Mouse (Mus musculus): ENCODE data around the gene Tspo. TPM values are rescaled to one million over a fixed set of nuclear protein-coding genes. Genes with fewer than 3 reads are reported as not detected.

The Tspo gene
- polyA plus RNA-seq, 1 experiment from 2014 or later: 13.1 TPM

- H3K27ac ChIP-seq: no peak overlapping the region
- no peak overlapping the region for H3K4me2 ChIP-seq
- H3K27me3 ChIP-seq: no peaks in the 10 kb centered on the region
- H3K4me1 ChIP-seq (replicated peaks): no peaks in the 10 kb centered on the region
- H3K4me3 ChIP-seq: no peak overlapping the region
- no peak overlapping the region for H3K9ac ChIP-seq
- peaks cover 64% of the 10 kb centered on the region for H3K36me3 ChIP-seq
- H3K9me3 ChIP-seq: no peaks in the 10 kb centered on the region
- no peak for ATAC-seq (ENCODE audit: low FRiP score)
- WGBS: 94% methylated on average over 3 of the region's 3 CpGs
Observed at GRCm38 (mm10) chr15:83615245-83615644, 51.9 kb downstream of the Tspo start.

Small RNA genes within 50 kb of the gene (microRNA-seq; reads per million reads assigned to microRNA genes)
- gene Gm24575: not detected

Other genes with a start within 250 kb of the Tspo start
- gene Arfgap3, start 213.3 kb upstream of the Tspo start, polyA plus RNA-seq (2015; fragmentation: Nextera tagmentation; extraction: Ambion mirVana): 43.8 and 46.7 TPM in 2 replicates
- 27.8 and 29.5 TPM in 2 replicates for gene Pacsin2, start 99.0 kb upstream of the Tspo start, polyA plus RNA-seq (2015; fragmentation: Nextera tagmentation; extraction: Ambion mirVana)
- gene Ttll1, start 52.7 kb upstream of the Tspo start, polyA plus RNA-seq (2015; fragmentation: Nextera tagmentation; extraction: Ambion mirVana): 112 and 113 TPM in 2 replicates
- gene Bik, start 36.7 kb upstream of the Tspo start, polyA plus RNA-seq (2015; fragmentation: Nextera tagmentation; extraction: Ambion mirVana): 0.63 and 1.5 TPM in 2 replicates
- 33.0 and 34.4 TPM in 2 replicates for gene Mcat, start 195 bp downstream of the Tspo start, polyA plus RNA-seq (2015; fragmentation: Nextera tagmentation; extraction: Ambion mirVana)
- 40.7 and 41.2 TPM in 2 replicates for gene Ttll12, start 31.6 kb downstream of the Tspo start, polyA plus RNA-seq (2015; fragmentation: Nextera tagmentation; extraction: Ambion mirVana)
- gene Scube1, start 161.4 kb downstream of the Tspo start, polyA plus RNA-seq (2015; fragmentation: Nextera tagmentation; extraction: Ambion mirVana): 13.5 and 16.5 TPM in 2 replicates
- 11.3 and 11.7 TPM in 2 replicates for gene Mpped1, start 215.9 kb downstream of the Tspo start, polyA plus RNA-seq (2015; fragmentation: Nextera tagmentation; extraction: Ambion mirVana)